Mouse (Mus musculus) C2C12 (cell line): Measurements from ENCODE around the gene A630001G21Rik.
"Not testable (repeated sequence)": the region's sequence is repeated elsewhere in the genome, so short reads cannot be mapped to it uniquely, and the experiment has no call there.

Experiments
- CEBPB ChIP-seq: IDR thresholded peaks from one replicate; pipeline ENCODE4 v1.6.1; 2011; ENCODE audit warnings: low read depth, mild to moderate bottlenecking, control low read depth, moderate library complexity
- CTCF ChIP-seq: IDR thresholded peaks from one replicate; pipeline ENCODE4 v1.5.1; 2011; ENCODE audit not compliant: control insufficient read depth, insufficient read depth, insufficient read length
- FOSL1 ChIP-seq: IDR thresholded peaks from one replicate; pipeline ENCODE4 v1.8.0; 2011; ENCODE audit warnings: mild to moderate bottlenecking, low read length; ENCODE audit not compliant: poor library complexity, insufficient read depth, severe bottlenecking
- MAX ChIP-seq: IDR thresholded peaks from one replicate; pipeline ENCODE4 v1.6.1; 2011; ENCODE audit warnings: mild to moderate bottlenecking, control low read depth
- MYOD1 ChIP-seq: IDR thresholded peaks from one replicate; pipeline ENCODE4 v1.6.1; 2011; ENCODE audit warnings: low read depth; ENCODE audit not compliant: control insufficient read depth, insufficient read length
- MYOG ChIP-seq: IDR thresholded peaks from one replicate; pipeline ENCODE4 v1.6.1; 2011; ENCODE audit not compliant: control insufficient read depth, insufficient read length; ENCODE audit errors: extremely low read depth
- USF1 ChIP-seq: IDR thresholded peaks from one replicate; pipeline ENCODE4 v1.6.1; 2011; ENCODE audit warnings: low read depth, mild to moderate bottlenecking, control low read depth, moderate library complexity

DNA sequence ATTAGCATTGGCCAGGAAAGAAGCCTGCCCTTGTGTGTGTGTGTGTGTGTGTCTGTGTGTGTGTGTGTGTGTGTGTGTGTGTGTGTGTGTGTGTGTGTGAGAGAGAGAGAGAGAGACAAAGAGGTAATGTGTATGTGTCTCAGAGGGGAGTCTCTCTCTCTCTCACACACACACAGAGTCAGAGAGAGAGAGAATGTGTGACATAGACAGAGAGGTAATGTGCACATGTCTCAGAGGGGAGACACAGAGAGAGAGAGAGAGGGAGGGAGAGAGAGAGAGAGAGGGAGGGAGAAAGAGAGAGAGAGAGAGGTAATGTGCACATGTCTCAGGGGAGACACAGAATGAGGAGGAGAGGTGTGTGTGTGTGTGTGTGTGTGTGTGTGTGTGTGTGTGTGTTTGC, 35.8 kb upstream of the A630001G21Rik start:
- TF ChIP-seq CTCF, MYOD1, CEBPB, USF1, MAX, FOSL1, MYOG: not testable (repeated sequence)
